Mouse (Mus musculus): ENCODE measurements around the gene Cfap43.
A peak's percentile ranks its signal among the peaks of the same experiment; 100 is the strongest.
"Not testable (repeated sequence)": the region's sequence is repeated elsewhere in the genome, so short reads cannot be mapped to it uniquely, and the experiment has no call there.

Cfap43 gene

DNA sequence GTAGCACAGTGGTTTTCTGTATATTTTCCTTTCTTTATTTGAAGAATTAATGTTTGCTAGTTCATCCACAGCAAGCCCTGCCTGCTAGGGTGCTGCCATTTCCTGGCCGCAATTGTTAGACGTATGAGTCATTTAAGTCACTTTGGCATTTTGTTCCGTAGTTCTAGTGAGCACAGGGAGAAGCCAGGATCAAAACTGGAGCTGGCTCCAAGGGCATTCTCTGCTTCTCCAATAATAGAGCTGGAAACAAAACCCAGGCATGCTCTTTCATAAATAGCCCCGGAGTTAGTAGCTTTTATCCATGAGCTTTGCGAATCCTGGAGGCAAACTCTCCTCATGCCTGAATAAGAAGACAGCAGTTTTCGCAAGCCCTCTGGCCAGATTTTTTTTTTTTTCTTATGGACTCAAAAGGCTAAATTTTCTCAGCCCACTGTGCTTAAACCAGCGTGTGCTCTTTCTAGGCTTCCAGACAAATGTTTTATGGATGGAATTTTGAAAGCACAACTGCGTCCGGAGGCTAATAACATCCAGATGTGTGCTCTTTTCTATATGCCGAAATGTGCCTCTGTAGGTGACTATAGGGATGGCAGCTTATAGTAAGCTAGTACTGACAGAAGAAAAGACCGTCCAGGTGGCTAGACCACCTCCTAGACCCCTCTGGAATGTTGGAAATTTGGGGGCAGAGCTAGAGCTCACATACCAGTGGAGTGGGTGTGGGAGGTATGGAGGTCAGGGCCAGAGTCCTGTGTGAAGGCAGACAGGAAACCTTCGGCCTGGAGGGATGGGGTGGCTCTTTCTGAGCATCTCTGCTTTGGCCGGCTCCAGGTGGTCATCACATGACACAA, 64.9 kb downstream of the Cfap43 start:
- DNase-seq (ENCODE audit: low spot score), result no peak

DNA sequence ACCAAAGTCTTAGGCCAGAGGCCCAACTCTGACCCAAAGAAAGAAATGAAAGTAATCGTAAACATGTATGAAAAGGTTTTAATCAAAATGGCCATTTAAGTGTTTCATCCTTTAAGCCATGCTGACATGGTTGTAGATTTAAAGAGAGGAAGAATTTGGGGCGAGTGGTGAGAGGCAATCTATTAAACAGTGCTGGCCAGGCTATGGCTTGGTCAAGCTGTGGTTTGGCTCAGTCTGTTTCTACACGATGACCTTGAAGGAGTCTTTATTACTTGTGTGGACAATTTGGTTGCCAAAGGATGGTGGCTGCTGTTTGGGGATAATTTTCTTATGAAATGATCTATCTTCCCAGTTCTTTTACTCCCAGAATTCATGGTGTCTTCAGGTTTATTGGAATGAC, 66.0 kb downstream of the Cfap43 start:
- DNase-seq (ENCODE audit: low spot score), result no peak

DNA sequence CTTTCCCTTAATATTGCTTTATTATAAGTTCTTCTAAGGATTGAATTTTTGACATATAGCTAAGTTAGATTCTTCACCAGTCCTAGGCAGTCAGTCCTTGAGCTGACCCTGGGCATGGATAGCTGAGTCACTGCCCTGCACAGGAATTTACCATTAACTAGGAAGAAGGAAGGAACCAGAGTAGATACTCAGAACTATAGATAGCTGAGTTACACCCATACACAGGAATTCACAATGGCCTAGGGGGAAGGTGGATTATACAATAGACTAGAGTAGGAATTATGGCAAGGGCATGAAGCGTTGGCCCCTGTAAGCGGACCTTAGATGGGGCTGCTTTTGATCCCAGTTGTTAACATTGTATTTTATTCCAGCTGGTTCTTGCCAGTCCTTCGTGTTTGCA, 67.0 kb downstream of the Cfap43 start:
- not testable (repeated sequence) for DNase-seq (ENCODE audit: low spot score)

DNA sequence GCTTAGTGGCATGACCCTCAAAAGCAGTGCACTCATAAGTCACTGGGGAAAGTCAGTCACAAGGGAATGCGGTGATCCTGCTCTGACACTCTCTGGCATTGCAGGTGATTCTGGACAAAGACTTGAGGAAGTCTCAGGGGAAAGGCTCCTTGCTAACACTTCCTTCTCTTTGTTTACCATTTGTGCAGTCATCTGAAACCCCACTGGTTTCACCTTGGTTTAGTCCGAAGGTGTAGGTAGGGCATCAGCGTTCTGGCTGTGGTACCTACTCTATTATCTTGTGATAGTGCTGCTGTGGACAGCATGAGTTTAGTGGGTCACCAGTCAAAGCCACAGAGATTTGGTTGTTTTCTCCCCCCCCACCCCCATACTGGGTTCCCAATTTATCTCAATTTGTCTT, 69.4 kb downstream of the Cfap43 start:
- DNase-seq (ENCODE audit: low spot score), result no peak

DNA sequence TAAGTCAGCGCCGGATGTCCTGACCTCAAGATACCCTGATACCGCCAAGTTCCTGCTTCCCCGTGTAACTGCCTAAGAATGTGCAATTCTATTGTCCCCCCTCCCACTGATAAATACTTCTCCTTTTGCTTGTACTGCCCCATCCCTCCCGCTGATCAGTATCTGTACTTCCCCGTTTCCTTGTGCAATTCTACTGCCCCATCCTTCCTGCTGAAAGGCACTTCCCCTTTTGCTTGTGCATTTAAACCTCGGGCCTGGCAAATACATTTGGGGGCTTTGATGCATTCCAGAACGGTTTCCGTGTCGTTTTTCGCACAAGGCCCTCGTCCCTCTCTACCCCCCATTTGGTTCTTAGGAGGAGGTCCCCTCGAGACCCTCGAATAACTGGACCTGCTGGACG, 77.9 kb downstream of the Cfap43 start:
- not testable (repeated sequence) for DNase-seq (ENCODE audit: low spot score)

DNA sequence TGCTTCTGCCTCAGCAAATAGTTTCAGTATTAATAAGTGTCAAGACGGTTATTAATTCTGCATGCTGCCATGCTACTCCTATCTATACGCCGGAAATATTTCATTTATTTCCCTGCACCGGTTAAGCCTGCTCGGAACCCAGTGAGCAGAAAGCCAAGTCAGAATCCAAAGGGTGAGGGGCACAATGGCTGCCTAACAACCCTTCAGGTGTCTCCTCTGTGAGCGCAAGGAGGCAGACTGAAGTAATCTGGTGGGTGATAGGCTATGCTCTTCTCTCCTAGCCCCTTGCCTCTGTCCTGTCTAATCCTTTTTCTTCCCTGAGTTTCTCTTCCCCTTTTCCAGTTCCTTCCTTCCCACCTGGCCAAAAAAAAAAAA, 81.6 kb downstream of the Cfap43 start:
- DNase-seq (ENCODE audit: low spot score), result no peak

DNA sequence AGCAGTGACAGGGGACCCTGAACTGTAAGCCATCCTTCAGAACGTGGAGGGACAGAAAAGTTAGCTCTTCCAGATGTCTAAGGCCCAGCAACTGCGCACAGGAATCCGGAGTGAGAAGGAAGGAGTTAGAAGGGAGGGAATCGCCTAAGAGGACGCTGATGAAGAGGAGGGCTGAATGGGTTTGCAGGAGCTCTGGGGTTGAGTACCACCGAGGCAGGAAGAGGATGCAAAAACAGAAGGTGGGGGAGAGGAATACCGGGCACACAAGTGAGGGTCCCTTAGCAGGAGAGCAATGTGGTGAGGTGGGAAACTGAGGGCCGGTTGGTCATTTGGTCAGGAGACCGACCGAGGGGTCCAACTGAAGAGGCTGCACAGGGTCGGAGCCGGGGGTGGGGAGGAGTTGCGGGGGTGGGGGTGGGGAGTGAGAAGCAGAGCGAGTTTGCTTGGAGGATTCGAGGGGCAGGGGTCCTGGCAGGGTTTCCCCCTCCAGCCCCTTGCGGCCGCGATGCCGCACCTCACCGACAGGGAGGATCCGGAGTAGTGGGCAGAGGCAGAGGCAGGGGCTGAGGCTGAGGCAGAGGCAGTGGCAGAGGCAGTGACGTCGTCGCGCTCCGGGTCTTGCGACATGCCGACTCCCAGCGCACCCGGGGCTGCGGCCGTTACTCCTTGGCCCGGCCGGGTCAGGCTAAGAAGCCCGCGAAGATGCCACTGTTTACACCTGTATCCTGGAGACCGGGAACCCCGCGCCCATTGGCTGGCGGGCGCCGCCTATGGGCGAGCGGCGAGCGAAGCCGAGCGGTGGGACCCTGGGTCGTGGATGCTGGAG, 82.2 kb downstream of the Cfap43 start:
- DNase-seq (ENCODE audit: low spot score), result no peak

DNA sequence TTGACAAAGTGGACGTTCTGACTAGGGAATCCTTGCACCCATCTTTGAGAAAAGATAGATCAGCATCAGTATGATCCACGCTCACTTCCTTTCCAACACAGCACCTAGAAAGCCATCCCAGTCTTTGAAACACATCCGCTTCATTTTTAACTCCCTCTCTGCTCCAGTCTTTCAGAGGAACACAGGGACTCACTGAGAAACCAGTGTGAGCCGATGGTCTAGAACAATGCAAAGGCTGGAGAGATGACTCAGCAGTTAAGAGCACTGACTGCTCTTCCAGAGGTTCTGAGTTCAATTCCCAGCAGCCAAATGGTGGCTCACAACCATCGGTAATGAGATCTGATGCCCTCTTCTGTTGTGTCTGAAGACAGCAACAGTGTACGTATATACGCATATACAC, 83.3 kb downstream of the Cfap43 start:
- DNase-seq (ENCODE audit: low spot score), result no peak

DNA sequence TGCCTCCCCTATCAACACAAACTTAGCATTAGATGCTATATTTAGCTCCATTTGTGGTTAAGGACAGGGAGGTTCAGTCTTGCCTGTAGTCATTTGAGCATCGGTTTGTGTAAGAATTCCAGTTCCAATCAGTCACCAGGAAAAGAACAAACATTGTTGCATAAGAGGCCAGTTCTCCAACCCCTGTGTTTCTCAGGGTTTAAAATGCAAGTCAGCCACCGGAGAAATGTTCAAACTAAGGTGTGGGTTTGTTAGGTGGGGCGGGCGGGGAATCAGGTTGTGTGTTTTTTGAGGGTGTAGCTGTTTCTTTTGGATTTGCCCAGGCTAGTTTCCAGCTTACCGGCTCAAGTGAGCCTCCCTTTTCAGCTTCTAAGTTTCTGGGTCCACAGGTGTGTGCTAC, 84.5 kb downstream of the Cfap43 start:
- no peak for DNase-seq (ENCODE audit: low spot score)

DNA sequence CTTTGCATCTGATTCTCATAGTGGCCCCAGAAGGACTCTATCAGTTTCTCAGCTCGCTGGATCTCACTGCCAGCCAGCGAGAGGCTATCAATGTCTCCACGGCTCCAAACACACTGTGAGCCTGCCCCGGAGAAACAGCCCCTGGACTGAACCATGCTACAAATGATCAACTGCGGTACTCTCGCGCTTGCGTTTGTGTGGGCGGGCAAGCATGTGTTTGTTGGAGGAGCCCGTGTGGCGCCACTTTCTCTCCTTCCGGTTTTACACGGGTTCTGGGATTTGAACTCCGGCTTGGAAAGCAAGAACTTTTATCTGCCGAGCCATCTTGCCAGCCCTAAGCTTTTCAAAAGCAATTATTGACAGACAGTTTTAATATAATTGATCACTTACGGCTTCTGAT, 86.8 kb downstream of the Cfap43 start:
- DNase-seq (ENCODE audit: low spot score), result no peak

DNA sequence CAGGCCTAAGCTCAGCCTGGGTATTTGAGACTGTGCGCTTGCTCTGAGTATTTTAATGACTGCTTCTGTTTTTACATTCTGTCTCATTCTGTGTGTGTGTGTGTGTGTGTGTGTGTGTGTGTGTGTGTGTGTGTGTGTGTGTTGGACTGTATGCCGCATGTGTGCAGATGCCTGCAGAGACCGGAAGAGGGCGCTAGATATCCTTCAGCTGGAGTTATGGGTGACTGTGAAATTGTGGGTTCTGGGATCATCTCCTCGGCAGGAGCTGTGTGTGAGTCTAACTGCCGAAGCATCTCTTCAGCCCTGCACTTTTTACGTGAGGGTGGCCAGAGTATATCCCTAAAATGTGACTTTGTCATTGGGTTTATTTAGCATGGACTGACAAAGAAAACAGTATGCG, 88.0 kb downstream of the Cfap43 start:
- DNase-seq (ENCODE audit: low spot score), result no peak

DNA sequence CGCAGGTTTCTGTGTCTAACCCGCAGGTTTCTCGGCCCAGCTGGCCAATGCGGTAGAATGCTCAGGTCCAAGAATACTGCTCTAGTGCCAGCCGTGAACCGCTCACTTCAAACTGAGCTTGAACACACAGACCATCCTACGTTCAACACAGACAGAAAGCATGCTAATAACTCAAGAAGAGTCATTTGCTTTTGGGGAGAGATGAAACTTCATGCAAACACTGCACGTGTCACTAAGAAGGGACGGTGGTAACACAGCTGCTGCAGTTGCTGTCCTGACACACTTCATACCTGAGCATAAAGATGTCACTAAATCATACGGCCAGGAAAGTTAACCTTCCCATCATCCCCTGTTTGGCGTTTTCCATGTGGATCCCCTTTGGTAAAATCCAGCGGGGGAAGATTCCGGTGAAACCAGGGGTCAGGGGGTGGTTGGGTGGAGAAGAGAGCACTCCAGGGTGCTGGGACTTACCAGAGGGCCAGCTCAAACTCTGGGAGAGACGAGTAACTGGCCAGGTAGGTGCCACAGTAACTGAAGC, 89.1 kb downstream of the Cfap43 start:
- no peak for DNase-seq (ENCODE audit: low spot score)

DNA sequence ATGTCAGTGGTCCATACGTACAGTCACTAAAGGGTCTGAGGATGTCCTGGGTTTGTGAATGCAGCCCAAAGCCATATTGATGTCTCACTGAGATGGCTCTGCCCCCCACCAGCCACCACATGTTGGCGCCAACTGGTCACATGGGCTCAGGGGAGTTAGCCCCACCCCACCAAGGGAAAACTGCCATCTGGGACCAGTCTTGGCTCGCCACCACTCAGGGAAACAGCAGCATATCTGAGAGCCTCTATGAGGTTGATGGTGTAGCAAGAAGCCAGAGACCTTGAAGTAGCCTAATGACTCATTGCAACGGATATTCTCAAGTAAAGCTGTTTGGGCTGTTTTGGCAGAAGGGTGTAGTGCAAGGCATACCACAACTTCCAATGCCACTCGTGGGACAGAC, 95.1 kb downstream of the Cfap43 start:
- DNase-seq (ENCODE audit: low spot score), result no peak

DNA sequence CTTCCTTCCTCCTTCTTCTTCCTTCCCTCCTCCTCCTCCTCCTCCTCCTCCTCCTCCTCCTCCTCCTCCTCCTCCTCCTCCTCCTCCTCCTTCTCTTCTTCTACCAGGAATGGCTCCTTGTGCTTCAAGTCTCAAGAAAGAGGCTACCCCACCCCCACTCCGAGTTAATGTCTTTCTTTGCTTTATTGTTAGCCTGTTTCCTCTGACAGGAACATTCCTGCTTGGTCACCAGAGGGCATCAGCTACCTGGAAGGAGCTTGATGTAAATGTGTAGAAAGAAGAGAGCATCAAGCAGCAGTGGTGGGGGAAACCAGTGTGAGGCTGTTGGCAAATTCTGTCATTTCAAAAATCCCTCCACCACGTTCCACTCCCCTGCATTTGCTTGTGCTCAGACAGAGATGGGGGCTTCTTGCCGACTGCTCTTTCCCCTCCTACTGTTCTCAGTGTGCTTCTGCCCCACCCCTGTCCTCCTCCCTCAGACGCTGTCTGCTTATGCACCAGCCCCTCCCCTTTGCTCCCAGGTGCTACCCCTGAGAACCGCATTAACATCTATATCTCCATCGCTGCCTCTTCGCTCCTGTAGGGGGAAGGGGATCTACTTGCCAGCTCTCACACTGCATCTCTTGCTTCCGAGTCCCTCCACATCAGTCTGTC, 96.8 kb downstream of the Cfap43 start:
- DNase-seq (ENCODE audit: low spot score), result no peak

DNA sequence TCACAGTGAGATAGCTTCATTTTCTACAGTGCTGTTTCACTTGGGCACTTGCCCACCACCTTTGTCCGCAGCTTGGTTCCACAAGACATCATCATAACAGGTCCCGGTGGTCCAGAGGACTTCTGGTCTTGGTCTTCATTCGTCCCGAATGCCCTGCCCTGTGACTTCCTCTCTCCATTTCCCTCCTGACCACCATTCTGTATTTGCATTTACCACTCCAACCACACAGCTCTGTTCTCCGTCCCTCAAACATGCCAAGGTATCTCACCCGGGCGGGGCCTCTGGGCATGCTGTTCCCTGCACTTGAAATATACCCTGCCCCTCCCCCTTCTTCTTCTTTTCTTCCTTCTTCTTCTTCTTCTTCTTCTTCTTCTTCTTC, 97.6 kb downstream of the Cfap43 start:
- DNase-seq (ENCODE audit: low spot score), result no peak

DNA sequence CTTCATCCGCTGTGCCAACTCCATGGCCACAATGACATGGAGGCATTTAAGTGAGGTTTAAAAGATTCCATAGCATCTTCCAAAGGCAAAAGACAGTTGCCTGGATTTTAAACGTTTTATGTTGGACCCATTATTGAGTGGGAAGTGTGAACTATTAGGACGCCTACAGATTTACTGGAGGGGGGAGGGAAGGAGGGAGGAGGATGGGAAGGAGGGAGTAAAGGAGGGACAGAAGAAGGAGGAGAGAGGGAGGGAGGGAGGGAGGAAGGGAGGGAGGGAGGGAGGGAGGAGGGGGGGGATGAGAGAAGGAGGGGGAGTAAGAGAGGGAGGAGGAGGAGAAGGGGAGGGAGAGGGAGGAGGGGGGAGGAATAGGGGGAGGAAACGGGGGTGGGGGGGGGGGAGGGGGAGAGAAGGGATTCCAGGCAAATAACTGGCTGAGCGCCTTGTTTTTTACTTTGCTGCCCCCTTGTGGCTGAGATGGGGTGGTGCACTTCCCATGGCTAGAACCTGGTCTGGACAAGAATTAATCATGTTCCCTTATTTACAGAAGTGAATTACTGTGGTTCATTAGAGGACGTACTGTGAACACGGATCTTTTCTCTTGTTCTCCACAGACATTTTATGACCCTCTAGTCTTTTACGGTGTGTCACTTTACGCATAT, 98.1 kb downstream of the Cfap43 start:
- DNase-seq (ENCODE audit: low spot score), result peak; percentile 71

DNA sequence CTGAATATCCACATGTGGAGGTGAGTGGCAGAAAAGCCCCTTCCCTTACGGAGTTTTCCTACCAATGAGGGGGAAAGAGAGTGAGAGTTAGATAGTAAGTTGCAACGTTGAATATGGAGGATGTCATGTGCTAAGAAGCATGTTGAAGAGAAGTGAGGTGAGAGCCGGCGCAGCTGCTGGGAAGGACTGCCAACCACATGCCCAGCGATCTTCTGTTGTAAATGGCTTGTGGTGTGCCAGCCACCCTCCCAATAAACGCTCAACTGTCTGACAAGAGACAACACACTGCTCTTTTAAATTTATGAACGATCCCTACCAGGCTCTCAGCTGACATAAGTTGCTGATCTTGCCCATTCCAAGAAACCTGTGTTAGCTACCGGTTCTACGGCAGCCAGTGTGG, 101.4 kb downstream of the Cfap43 start:
- DNase-seq (ENCODE audit: low spot score), result no peak

DNA sequence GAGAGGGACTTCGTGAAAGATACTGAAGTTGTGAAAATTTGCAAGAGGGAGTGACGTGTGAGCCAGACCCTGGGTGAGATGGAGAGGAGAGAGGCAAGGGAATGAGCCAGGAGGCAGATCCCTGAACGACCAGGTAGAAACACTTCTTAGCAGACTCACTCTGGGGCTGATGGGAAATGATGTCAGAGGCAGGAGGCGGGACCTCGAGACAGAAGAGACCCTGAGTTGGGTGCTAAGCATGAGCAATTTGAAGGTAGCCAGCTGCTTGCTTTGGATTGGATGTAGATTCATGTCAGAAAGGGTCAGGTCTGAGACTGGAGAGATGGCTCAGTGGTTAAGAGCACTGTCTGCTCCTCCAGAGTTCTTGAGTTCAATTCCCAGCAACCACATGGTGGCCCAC, 104.4 kb downstream of the Cfap43 start:
- no peak for DNase-seq (ENCODE audit: low spot score)

DNA sequence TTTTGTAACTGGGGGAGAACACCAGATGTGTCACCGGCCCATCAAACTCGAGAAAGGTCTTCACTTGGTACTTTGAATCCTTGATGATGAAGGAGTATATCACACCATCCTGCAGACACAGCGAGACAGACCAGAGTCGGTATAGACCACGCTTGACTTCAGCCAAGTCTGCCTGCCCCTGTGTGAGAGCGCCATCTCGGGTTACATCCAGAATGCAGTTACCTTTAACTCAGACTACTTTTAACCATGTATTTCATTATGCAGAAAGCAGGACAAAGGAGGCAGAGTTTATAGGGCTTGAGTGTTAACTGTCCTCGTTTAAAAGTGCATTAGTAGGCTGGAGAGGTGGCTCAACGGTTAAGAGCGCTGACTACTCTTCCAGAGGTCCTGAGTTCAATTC, 107.0 kb downstream of the Cfap43 start:
- no peak for DNase-seq (ENCODE audit: low spot score)

DNA sequence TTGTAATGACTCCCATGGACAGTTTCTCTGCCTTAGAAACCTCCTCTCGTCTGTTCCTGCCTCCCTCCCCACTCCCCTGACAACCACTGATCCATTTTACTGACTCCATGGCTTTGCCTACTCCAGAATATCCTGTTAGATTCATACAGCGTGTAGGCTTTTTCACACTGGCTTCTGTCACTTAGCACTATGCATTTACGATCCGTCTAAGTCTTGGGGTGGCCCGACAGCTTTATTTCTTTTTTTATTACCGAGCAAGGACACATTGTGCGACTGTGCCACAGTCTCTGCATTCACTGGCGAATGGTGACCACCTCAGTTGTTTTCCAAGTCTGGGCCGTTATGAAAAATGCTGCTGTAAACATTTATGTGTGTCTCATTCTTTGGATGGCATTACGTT, 120.5 kb downstream of the Cfap43 start:
- no peak for DNase-seq (ENCODE audit: low spot score)

DNA sequence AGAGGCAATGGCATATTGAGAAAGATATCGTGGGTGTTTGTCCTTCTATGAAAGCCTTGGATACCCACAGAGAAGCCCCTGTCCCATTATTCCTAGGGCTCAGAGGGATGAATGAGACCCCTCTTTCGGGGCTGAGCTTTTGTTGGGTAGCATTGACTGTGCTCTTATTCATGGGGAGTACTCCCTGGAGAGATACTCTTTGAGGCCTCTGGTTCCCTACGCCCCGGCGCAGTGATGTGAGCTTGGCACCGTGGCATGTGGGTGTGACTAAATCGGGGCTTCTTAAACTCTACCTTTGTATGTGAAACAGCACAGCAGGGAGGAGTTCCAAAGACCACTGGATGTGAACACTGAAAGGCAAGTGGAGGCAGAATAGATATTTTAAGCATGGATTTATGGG, 122.4 kb downstream of the Cfap43 start:
- no peak for DNase-seq (ENCODE audit: low spot score)

DNA sequence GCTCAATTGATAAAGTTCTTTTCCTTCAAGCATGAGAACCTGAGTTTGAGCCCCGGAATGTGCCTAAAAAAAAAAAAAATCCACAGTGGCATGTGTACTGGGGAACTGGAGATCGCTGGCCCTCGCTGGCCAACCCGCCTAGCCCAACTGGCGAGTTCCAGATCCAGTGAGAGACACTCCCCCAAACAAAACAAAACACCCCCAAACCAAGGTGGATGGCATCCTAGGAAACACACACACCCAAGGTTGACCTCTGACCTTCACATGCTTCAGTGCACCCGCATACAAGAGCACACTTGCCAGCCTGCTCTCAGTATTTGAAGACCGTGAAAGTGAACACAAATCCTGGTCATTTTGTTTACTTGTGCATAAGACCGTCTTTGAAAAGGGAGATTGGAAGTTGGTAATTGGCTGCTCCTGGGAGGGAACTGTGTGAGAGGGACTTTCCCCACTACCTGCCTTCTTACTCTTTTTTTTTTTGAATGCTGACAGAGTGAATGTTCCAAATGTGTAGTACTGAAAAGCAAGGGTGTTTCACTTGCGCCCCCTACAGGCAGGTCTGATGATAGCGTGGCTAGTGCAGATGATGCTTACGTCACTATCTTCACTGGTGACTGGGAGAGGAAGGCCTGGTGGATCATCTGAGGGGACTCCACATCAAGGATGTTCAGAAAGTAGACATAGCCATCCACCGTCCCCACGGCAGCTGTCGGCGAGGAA, 123.9 kb downstream of the Cfap43 start:
- DNase-seq (ENCODE audit: low spot score), result peak; percentile 81
